Mouse (Mus musculus) hindbrain, embryonic 10.5 days (tissue): ENCODE measurements around the gene Cysrt1. TPM values are rescaled to one million over a fixed set of nuclear protein-coding genes. Genes with fewer than 3 reads are reported as not detected.
"Not testable (repeated sequence)": the region's sequence is repeated elsewhere in the genome, so short reads cannot be mapped to it uniquely, and the experiment has no call there.

ENCODE experiments used
- DNase-seq: peaks from one replicate; pipeline ENCODE4 v3.0.0-alpha.2; 2017; ENCODE audit warnings: low spot score
- H3K27ac ChIP-seq: fragments of 300-500 bp; sonication (generic); 2 replicates; pipeline ENCODE4 v1.5.1; 2016; ENCODE audit warnings: mild to moderate bottlenecking, moderate library complexity
- H3K27me3 ChIP-seq: fragments of 300-500 bp; sonication (generic); 2 replicates; pipeline ENCODE4 v1.6.1; 2016; ENCODE audit warnings: mild to moderate bottlenecking; ENCODE audit not compliant: poor library complexity, insufficient read depth, severe bottlenecking
- H3K36me3 ChIP-seq: fragments of 300-500 bp; sonication (generic); 2 replicates; pipeline ENCODE4 v1.6.1; 2016; ENCODE audit warnings: mild to moderate bottlenecking, moderate library complexity
- H3K4me1 ChIP-seq: fragments of 300-500 bp; sonication (generic); replicated peaks from 2 replicates; pipeline ENCODE4 v1.6.1; 2016; ENCODE audit warnings: mild to moderate bottlenecking
- H3K4me3 ChIP-seq: fragments of 300-500 bp; sonication (generic); 2 replicates; pipeline ENCODE4 v1.5.1; 2016; ENCODE audit warnings: mild to moderate bottlenecking, moderate library complexity
- H3K9me3 ChIP-seq: fragments of 300-500 bp; sonication (generic); 2 replicates; pipeline ENCODE4 v1.6.1; 2016; ENCODE audit warnings: mild to moderate bottlenecking, moderate library complexity
- WGBS: fragments of 180-500 bp; shearing (Covaris S2); methylation state at CpG from one replicate; pipeline ENCODE4 v1.1.7; 2016; 5-methylcytosine and 5-hydroxymethylcytosine counted together
- polyA plus RNA-seq: library from polyadenylated mRNA; unstranded; fragments of >200 nt; fragmentation: Nextera tagmentation; extraction: Ambion mirVana; gene quantifications from 2 replicates; pipeline ENCODE4 v1.2.1, GENCODE M21; 2016

Gene Cysrt1
- polyA plus RNA-seq, 1 experiment from 2014 or later, result not detected

- Histone ChIP-seq H3K27me3 (peaks cover 26% of the 10 kb centered on the region), H3K9me3 (no peaks in the 10 kb centered on the region), H3K36me3 (no peaks in the 10 kb centered on the region), H3K27ac (peak overlapping the region; percentile 84), H3K4me3 (peak overlapping the region; percentile 73), H3K4me1 (peaks cover 52% of the 10 kb centered on the region)
- WGBS, result 50% methylated on average over 12 of the region's 12 CpGs
- DNase-seq, result no peak
Observed at GRCm38 (mm10) chr2:25261870-25262269, 19.6 kb upstream of the Cysrt1 start.

- peaks cover 10% of the 10 kb centered on the region for H3K27me3 ChIP-seq
- 56% methylated on average over 2 of the region's 2 CpGs for WGBS
- H3K27ac ChIP-seq, result no peak overlapping the region
- no peaks in the 10 kb centered on the region for H3K36me3 ChIP-seq
- peaks cover 43% of the 10 kb centered on the region for H3K4me1 ChIP-seq
- no peaks in the 10 kb centered on the region for H3K9me3 ChIP-seq
- no peak for DNase-seq
- H3K4me3 ChIP-seq, result no peak overlapping the region; the same call in 1 of the 2 replicates
Observed at GRCm38 (mm10) chr2:25258887-25259286, 16.6 kb upstream of the Cysrt1 start.

GRCm38 (mm10) chr2:25257250-25257649 is 15.0 kb upstream of the Cysrt1 start:
- peaks cover 15% of the 10 kb centered on the region for H3K36me3 ChIP-seq
- H3K4me1 ChIP-seq, result peaks cover 27% of the 10 kb centered on the region
- 92% methylated on average over 5 of the region's 5 CpGs for WGBS
- not testable (repeated sequence) for H3K9me3 ChIP-seq, H3K27ac ChIP-seq, H3K27me3 ChIP-seq, H3K4me3 ChIP-seq, DNase-seq

GRCm38 (mm10) chr2:25256443-25257109 is 14.3 kb upstream of the Cysrt1 start:
- peaks cover 21% of the 10 kb centered on the region for H3K36me3 ChIP-seq
- H3K4me1 ChIP-seq, result peaks cover 20% of the 10 kb centered on the region
- DNase-seq, result peak; percentile 18
- not testable (repeated sequence) for H3K9me3 ChIP-seq, H3K27ac ChIP-seq, H3K27me3 ChIP-seq
- H3K4me3 ChIP-seq, result peak overlapping the region; percentile 91
- WGBS, result 61% methylated on average over 12 of the region's 12 CpGs

DNA sequence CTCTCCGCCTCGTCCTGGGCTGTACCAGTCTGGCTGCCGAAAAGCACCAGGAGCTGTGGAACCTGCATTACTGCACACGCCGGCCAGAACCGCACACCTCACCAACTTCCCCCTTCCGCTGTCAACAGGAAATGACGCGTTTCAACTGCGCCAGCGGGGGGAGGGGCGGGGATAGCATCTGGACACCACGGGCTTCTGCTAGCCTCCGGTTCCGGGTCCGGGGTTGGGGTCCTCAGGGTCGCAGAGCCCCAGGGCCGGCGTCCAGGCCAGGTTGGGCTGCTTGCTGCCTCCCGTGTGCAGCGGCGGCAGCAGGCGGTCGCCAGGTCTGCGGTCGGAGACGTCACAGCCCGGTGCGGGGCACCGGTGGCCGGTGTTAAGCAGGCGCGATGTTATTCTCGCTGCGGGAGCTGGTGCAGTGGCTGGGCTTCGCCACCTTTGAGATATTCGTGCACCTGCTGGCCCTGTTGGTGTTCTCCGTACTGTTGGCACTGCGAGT is 13.1 kb upstream of the Cysrt1 start, which contains the start of gene Tmem203:
TSS of gene Tmem203 (plus strand) at position 156 of the 496 bp plus-strand sequence.
- H3K4me3 ChIP-seq, result peak within 1 kb of the TSS; percentile 91
- H3K36me3 ChIP-seq, result peaks cover 34% of the 10 kb centered on the region
- H3K4me1 ChIP-seq, result peaks cover 19% of the 10 kb centered on the region
- H3K27me3 ChIP-seq, result no peaks in the 10 kb centered on the region
- no peaks in the 10 kb centered on the region for H3K9me3 ChIP-seq
- DNase-seq, result peak; percentile 95
- peak within 1 kb of the TSS; percentile 94 for H3K27ac ChIP-seq
- WGBS, result under 1% methylated on average over 39 of the region's 39 CpGs

- WGBS, result 87% methylated on average over 1 of the region's 1 CpGs
- H3K36me3 ChIP-seq, result peaks cover 64% of the 10 kb centered on the region
- no peaks in the 10 kb centered on the region for H3K27me3 ChIP-seq
- H3K9me3 ChIP-seq, result no peaks in the 10 kb centered on the region
- DNase-seq, result no peak
- no peak overlapping the region for H3K27ac ChIP-seq
- peaks cover 19% of the 10 kb centered on the region for H3K4me1 ChIP-seq
- H3K4me3 ChIP-seq, result no peak overlapping the region
Observed at GRCm38 (mm10) chr2:25252331-25252730, 10.1 kb upstream of the Cysrt1 start.

- Histone ChIP-seq H3K9me3 (no peaks in the 10 kb centered on the region), H3K36me3 (peaks cover 76% of the 10 kb centered on the region), H3K27me3 (peaks cover 29% of the 10 kb centered on the region), H3K27ac (no peak within 1 kb of the TSS), H3K4me1 (peaks cover 26% of the 10 kb centered on the region), H3K4me3 (no peak within 1 kb of the TSS)
- 88% methylated on average over 10 of the region's 10 CpGs for WGBS
- DNase-seq, result no peak
Observed at GRCm38 (mm10) chr2:25246183-25247072, 4.2 kb upstream of the Cysrt1 start, which contains the start of gene AL732309.1. TSS of gene AL732309.1 (minus strand) at chr2:25246863.

DNA sequence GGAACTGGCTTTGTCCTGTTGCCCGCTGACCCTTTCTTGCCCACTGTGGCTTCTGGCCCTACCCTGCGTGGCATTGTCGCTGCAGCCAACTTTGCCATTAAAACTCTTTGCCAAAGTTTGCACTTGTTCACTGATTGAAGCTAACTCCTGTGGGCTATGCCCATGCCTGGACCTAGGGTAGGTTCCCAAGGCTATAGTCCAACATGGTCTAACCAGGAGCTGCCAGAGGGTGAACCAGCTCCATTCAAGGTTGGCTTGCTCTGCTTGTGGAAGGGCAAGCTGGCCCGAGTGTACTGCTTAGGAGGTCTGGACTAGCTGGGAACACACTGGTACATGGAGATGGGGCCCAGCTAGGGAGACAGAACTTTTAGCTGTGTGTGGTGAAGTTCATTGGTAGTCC is 1.9 kb upstream of the Cysrt1 start:
- no peak for DNase-seq
- Histone ChIP-seq H3K27ac (no peak overlapping the region), H3K9me3 (no peaks in the 10 kb centered on the region), H3K27me3 (peaks cover 41% of the 10 kb centered on the region), H3K4me3 (no peak overlapping the region), H3K36me3 (peaks cover 53% of the 10 kb centered on the region), H3K4me1 (peaks cover 41% of the 10 kb centered on the region)
- 91% methylated on average over 4 of the region's 4 CpGs for WGBS

DNA sequence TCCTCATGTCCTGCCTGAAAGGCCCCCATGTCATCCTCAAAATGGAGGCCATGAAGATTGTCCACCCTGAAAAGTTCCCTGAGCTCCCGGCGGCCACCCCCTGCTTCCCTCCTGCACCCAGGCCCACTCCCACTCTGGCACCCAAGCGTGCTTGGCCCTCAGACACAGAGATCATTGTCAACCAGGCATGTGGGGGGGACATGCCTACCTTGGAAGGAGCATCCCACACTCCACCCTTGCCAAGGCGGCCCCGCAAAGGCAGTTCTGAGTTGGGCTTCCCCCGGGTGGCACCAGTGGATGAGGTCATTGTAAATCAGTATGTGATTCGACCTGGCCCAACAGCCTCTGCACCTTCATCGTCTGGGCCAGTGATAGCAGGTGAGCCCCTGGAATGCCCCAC is 1.1 kb upstream of the Cysrt1 start:
- peaks cover 46% of the 10 kb centered on the region for H3K27me3 ChIP-seq
- 85% methylated on average over 8 of the region's 8 CpGs for WGBS
- DNase-seq, result no peak
- peaks cover 41% of the 10 kb centered on the region for H3K4me1 ChIP-seq
- H3K9me3 ChIP-seq, result no peaks in the 10 kb centered on the region
- peaks cover 45% of the 10 kb centered on the region for H3K36me3 ChIP-seq
- H3K4me3 ChIP-seq, result peak overlapping the region; percentile 73; the same call in 1 of the 2 replicates
- H3K27ac ChIP-seq, result no peak overlapping the region

DNA sequence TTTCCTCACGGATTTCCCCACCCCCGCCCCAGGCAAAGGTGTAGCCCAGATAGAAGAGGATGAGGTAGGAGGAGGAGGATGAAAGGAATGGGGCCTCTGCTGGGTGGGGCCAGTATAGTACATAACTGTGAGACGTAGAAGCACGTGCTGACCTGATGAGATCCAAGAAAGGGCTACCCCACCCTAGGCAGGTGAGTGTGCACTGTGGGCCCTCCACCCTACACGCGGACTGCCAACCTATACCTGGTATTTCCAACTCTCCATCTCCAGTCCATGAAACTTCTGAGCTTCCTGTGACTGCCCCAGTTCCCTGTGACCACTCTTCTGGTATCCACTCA is 845 bp downstream of the Cysrt1 start:
- Histone ChIP-seq H3K27me3 (peaks cover 46% of the 10 kb centered on the region), H3K9me3 (no peaks in the 10 kb centered on the region), H3K4me1 (peaks cover 43% of the 10 kb centered on the region), H3K4me3 (peak overlapping the region; percentile 73), H3K27ac (peak overlapping the region; percentile 87), H3K36me3 (peaks cover 26% of the 10 kb centered on the region)
- DNase-seq, result no peak
- 19% methylated on average over 6 of the region's 6 CpGs for WGBS

DNA sequence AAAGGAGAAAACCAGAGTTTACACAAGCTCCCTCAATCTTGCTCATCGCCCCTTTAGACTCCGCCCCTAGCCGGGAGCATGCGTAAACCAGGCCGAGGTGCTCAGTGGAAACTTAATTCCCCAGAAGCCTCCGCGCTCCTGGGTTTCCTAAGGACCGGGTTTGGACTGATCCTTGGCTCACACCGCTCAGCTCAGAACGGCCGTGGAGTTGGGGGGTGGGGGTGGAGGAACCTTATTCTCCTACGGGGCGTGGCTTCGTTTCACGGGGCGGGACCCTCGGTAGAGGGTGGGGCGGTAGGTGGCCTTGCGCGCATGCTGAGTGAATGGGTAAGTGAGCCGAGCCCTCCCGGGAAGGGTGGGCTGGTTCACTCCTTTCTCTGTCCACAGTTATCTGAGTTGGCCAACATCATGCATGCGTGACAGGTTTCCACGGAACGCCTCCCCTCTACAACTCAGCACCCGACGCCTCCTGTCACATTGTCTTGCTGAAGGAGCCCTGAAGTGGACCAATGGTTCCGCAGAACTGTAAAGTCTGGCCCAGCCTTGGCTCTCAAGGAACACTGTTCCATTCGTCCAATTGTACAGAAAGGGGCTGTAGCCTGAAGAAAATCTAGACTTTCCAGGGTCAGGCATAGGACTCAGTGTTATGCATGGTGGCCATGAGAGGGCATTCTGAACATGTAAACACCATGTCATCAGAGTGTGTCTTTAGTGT is 1.4 kb downstream of the Cysrt1 start:
- peak; percentile 75 for DNase-seq
- Histone ChIP-seq H3K27ac (peak overlapping the region; percentile 87), H3K36me3 (peaks cover 20% of the 10 kb centered on the region), H3K4me1 (peaks cover 42% of the 10 kb centered on the region), H3K4me3 (peak overlapping the region; percentile 73), H3K9me3 (no peaks in the 10 kb centered on the region), H3K27me3 (peaks cover 46% of the 10 kb centered on the region)
- 2% methylated on average over 29 of the region's 29 CpGs for WGBS

DNA sequence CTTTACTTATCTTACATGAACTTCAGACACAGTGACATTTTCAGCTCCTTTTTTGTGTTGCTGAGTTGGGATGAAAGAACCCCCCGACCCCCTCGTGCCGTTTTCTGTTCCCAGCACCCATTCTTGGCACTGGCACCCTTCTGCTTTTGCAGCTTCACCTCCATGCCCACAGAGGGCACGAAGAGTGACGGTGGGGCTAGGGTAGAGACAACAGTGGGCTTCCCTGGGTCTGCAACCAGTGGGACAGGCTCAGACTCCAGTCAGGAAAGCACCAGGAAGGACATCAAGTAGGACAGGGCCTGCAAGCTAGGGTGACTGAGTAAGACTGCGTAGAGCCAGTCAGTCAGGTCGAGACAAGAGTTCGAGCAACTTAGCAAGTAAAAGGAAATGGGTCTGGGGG is 1.9 kb downstream of the Cysrt1 start:
- no peak for DNase-seq
- Histone ChIP-seq H3K4me1 (peaks cover 40% of the 10 kb centered on the region), H3K36me3 (peaks cover 15% of the 10 kb centered on the region), H3K4me3 (peak overlapping the region; percentile 73), H3K27me3 (peaks cover 46% of the 10 kb centered on the region), H3K9me3 (no peaks in the 10 kb centered on the region), H3K27ac (peak overlapping the region; percentile 87)
- WGBS, result 49% methylated on average over 8 of the region's 8 CpGs
